Comparison of ENCODE assay signal across 24 mouse cellular contexts in the genomic region with DNA sequence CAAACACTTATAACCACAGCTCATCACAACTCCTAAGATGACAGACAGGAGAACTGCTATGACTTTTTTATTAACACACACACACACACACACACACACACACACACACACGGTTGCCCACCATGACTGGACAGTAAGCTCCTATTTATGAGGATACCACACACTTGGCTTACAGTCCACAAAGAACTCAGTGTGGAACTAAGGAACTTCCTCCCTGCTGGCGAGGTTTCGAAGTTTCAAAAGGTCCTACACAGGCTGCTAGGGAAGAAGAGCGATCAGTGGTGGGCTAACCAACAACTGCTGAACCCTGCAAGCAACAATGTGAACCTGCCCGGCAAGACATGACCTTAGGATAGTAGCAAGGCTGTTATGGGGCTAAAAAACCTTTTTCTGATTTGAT.
"Had no signal": no experiment of that assay in that cellular context is flagged by ENCODE, and none has a peak within 500 bp of the region (broad histone marks: within the 10 kb centered on the region; RNA-seq: fewer than 3 reads in every experiment).

No protein-coding gene starts in this region.

- H3K27ac ChIP-seq: kidney, embryonic 15.5 days; left cerebral cortex, adult 2 months; limb, embryonic 12.5 days; limb, embryonic 15.5 days; liver, embryonic 12.5 days; liver, embryonic 15.5 days; neural tube, embryonic 12.5 days; neural tube, embryonic 15.5 days; stomach, postnatal 0 days had no signal

- H3K4me3 ChIP-seq: kidney, embryonic 15.5 days; left cerebral cortex, adult 2 months; limb, embryonic 12.5 days; limb, embryonic 15.5 days; liver, embryonic 12.5 days; liver, embryonic 15.5 days; neural tube, embryonic 12.5 days; neural tube, embryonic 15.5 days had no signal

- H3K9me3 ChIP-seq: kidney, embryonic 15.5 days; limb, embryonic 12.5 days; limb, embryonic 15.5 days; liver, embryonic 12.5 days; liver, embryonic 15.5 days; neural tube, embryonic 12.5 days; neural tube, embryonic 15.5 days had no signal

- H3K4me2 ChIP-seq: kidney, embryonic 15.5 days; limb, embryonic 12.5 days; limb, embryonic 15.5 days; liver, embryonic 12.5 days; liver, embryonic 15.5 days; midbrain, embryonic 11.5 days; neural tube, embryonic 12.5 days; neural tube, embryonic 15.5 days had no signal

- H3K27me3 ChIP-seq: kidney, embryonic 15.5 days; limb, embryonic 12.5 days; limb, embryonic 15.5 days; liver, embryonic 12.5 days; liver, embryonic 15.5 days; neural tube, embryonic 12.5 days; neural tube, embryonic 15.5 days had no signal

- DNase-seq: kidney, adult 2 months; kidney, postnatal 10 days; kidney, postnatal 36 days; layer of hippocampus, postnatal 36 days; lung, adult 2 months; lung, postnatal 14 days; lung, postnatal 4 days; midbrain, embryonic 14.5 days; right cerebral cortex, adult 18-20 months; right cerebral cortex, postnatal 25 days; spleen, adult 18-20 months; thymus, adult 2 months; thymus, postnatal 14 days; thymus, postnatal 4 days had no signal

- ATAC-seq: liver, embryonic 12.5 days had no signal

- H3K9ac ChIP-seq: kidney, embryonic 15.5 days; limb, embryonic 12.5 days; limb, embryonic 15.5 days; liver, embryonic 12.5 days; liver, embryonic 15.5 days; neural tube, embryonic 12.5 days; neural tube, embryonic 15.5 days had no signal

- H3K4me1 ChIP-seq: kidney, embryonic 15.5 days; limb, embryonic 12.5 days; limb, embryonic 15.5 days; liver, embryonic 15.5 days; neural tube, embryonic 12.5 days; neural tube, embryonic 15.5 days had no signal
